Mouse (Mus musculus) limb, embryonic 15.5 days (tissue): Measurements from ENCODE around the gene Ccdc88c. TPM values are rescaled to one million over a fixed set of nuclear protein-coding genes. Genes with fewer than 3 reads are reported as not detected.

ENCODE experiments used
- ATAC-seq: fragments of 200-750 bp; cut with Nextera tagmentation; 2 replicates; pipeline ENCODE4 v1.8.0; 2017; ENCODE audit warnings: low read depth, moderate TSS enrichment; ENCODE audit not compliant: insufficient number of reproducible peaks, low FRiP score, low TSS enrichment
- H3K27ac ChIP-seq: fragments of 300-500 bp; sonication (generic); 2 replicates; pipeline ENCODE4 v1.5.1; 2015; ENCODE audit warnings: moderate library complexity, mild to moderate bottlenecking, inconsistent platforms
- H3K27me3 ChIP-seq: fragments of 300-500 bp; sonication (generic); 2 replicates; pipeline ENCODE4 v1.6.1; 2015; ENCODE audit warnings: inconsistent platforms
- H3K36me3 ChIP-seq: fragments of 300-500 bp; sonication (generic); 2 replicates; pipeline ENCODE4 v1.6.1; 2015; ENCODE audit warnings: inconsistent platforms
- H3K4me1 ChIP-seq: fragments of 300-500 bp; sonication (generic); 2 replicates; pipeline ENCODE4 v1.6.1; 2015; ENCODE audit warnings: inconsistent platforms
- H3K4me2 ChIP-seq: fragments of 300-500 bp; sonication (generic); 2 replicates; pipeline ENCODE4 v1.6.1; 2015; ENCODE audit warnings: mild to moderate bottlenecking, inconsistent platforms
- H3K4me3 ChIP-seq: fragments of 300-500 bp; sonication (generic); 2 replicates; pipeline ENCODE4 v1.5.1; 2015; ENCODE audit warnings: mild to moderate bottlenecking, inconsistent platforms
- H3K9ac ChIP-seq: fragments of 300-500 bp; sonication (generic); 2 replicates; pipeline ENCODE4 v1.6.1; 2015; ENCODE audit warnings: inconsistent platforms
- H3K9me3 ChIP-seq: fragments of 300-500 bp; sonication (generic); 2 replicates; pipeline ENCODE4 v1.6.1; 2016; ENCODE audit warnings: inconsistent platforms
- WGBS: fragments of 180-500 bp; shearing (Covaris S2); methylation state at CpG from one replicate; pipeline ENCODE4 v1.1.7; 2015; 5-methylcytosine and 5-hydroxymethylcytosine counted together
- polyA plus RNA-seq: library from polyadenylated mRNA; unstranded; fragments of >200 nt; fragmentation: Nextera tagmentation; extraction: Ambion mirVana; gene quantifications from 2 replicates; pipeline ENCODE4 v1.2.1, GENCODE M21; 2015

Ccdc88c gene
- polyA plus RNA-seq, 1 experiment from 2014 or later: 3.7 TPM

DNA sequence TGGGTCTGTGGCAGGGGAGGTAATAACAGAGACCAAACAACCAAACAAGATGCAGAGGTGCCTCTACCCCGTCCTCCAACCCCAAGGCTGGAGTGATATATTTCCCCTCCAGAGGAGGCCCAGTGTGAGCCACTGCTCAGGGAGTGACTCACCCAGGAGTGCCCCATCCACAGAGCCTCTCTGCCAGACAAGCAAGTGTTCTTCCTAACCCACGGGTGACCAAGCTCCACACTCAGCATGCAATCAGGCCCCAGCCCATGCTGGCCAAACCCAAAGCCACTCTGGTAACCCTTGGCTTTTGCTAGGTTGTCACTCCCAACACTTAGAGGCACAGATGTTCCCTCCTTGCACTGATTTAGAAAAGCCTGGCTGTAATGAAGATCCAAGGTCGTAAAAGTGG is 35.7 kb downstream of the Ccdc88c start:
- Histone ChIP-seq H3K4me3 (no peak overlapping the region), H3K27ac (no peak overlapping the region), H3K36me3 (no peaks in the 10 kb centered on the region), H3K27me3 (no peaks in the 10 kb centered on the region; the same call in none of the 2 replicates), H3K9ac (no peak overlapping the region), H3K4me1 (peaks cover 38% of the 10 kb centered on the region), H3K9me3 (no peaks in the 10 kb centered on the region), H3K4me2 (no peak overlapping the region)
- WGBS: 51% methylated on average over 3 of the region's 3 CpGs
- ATAC-seq: no peak

DNA sequence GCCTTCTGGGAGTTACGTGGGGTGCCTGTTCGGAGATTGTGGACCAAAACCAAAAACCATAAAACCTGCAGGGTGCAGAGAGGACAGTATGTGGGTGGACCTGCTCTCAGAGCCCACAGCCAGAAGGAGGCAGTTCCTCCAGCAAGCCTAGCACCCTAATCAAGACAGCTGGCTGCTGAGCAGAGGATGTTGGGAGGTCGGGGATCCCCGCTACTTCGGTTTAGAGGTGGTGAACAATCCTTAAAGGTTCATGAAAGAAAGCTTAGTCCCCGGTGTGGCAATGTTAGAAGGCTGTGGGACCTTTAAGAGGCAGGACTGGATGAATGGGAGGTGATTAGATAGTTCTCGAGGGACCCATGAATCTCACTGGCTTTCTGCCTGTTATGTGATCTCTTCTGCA is 36.4 kb downstream of the Ccdc88c start:
- H3K9me3 ChIP-seq: no peaks in the 10 kb centered on the region
- no peak for ATAC-seq
- no peaks in the 10 kb centered on the region; the same call in none of the 2 replicates for H3K27me3 ChIP-seq
- no peak overlapping the region for H3K4me3 ChIP-seq
- peaks cover 32% of the 10 kb centered on the region for H3K4me1 ChIP-seq
- H3K4me2 ChIP-seq: no peak overlapping the region
- H3K27ac ChIP-seq: no peak overlapping the region
- H3K9ac ChIP-seq: no peak overlapping the region
- 65% methylated on average over 7 of the region's 7 CpGs for WGBS
- H3K36me3 ChIP-seq: no peaks in the 10 kb centered on the region

DNA sequence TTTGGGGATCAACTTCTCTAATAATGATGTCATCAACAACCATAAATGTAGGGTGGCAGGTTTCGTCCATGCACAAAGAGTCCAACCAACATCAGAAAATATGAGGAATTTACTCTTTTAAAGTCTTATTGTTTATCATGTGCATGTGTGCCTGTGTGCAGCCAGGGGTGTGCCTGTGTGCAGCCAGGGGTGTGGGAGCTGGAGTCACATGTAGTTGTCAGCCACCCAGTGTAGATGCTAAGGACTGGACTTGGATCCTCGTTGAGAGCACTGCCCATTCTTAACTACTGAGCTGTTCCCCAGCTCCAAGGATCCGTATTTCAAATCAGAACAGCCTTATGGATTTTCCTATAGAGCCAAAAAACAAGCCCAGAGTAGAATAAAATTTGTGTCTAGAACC is 37.7 kb downstream of the Ccdc88c start:
- Histone ChIP-seq H3K9ac (no peak overlapping the region), H3K9me3 (no peaks in the 10 kb centered on the region), H3K4me2 (no peak overlapping the region), H3K27ac (no peak overlapping the region), H3K4me1 (peaks cover 34% of the 10 kb centered on the region), H3K36me3 (no peaks in the 10 kb centered on the region), H3K27me3 (no peaks in the 10 kb centered on the region; the same call in none of the 2 replicates), H3K4me3 (no peak overlapping the region)
- ATAC-seq: no peak
- WGBS: 67% methylated on average over 3 of the region's 3 CpGs

DNA sequence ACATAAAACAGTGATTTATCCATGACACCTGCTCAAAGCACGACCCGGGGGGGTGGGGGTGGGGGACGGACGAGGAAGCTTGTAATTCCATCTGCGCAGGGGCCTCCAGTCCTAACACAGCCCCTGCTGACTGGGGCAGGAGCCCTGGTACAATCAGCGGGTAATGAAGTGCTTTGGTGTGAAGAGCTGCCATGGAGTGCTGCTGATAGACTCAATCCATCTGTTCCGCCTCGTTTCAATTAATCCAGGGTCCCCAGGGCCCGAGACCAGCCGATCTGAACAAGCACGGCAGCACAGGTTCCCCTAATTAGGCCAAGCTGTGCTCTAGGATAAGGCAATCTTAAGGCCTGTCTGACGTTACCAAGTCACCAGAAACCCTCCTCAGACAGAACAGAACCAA is 38.6 kb downstream of the Ccdc88c start:
- H3K27ac ChIP-seq: no peak overlapping the region
- H3K36me3 ChIP-seq: no peaks in the 10 kb centered on the region
- ATAC-seq: no peak
- H3K4me3 ChIP-seq: no peak overlapping the region
- no peaks in the 10 kb centered on the region for H3K9me3 ChIP-seq
- no peak overlapping the region for H3K4me2 ChIP-seq
- no peak overlapping the region for H3K9ac ChIP-seq
- no peaks in the 10 kb centered on the region; the same call in none of the 2 replicates for H3K27me3 ChIP-seq
- 14% methylated on average over 12 of the region's 12 CpGs for WGBS
- H3K4me1 ChIP-seq: peaks cover 34% of the 10 kb centered on the region

DNA sequence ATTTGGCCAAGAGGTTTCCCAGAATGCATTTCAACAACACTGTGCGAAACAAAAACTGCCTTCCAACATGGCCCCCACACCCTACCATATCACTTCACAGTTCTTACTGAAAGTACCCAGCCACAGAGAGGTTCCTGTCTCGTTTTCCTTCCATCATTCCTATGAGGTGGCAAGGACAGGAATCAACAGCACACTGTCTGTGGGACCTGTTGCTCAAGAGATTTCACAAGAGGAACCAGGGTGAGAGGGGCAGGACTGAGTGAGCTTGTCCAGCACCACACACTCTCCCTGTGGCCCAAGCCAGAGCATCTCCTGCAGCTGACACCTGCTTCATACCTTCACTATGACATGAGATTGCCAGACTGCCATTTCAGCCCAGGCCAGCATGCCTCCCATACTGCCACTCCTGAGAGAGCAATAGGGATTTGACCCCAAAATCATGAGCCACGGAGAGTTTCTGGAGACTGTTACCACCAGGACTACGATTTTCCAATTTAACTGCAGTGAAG is 39.0 kb downstream of the Ccdc88c start:
- Histone ChIP-seq H3K36me3 (no peaks in the 10 kb centered on the region), H3K4me1 (peaks cover 37% of the 10 kb centered on the region), H3K9ac (no peak overlapping the region), H3K27me3 (no peaks in the 10 kb centered on the region; the same call in none of the 2 replicates), H3K9me3 (no peaks in the 10 kb centered on the region), H3K4me3 (no peak overlapping the region), H3K4me2 (no peak overlapping the region), H3K27ac (no peak overlapping the region)
- WGBS: 35% methylated on average over 4 of the region's 4 CpGs
- ATAC-seq: no peak

DNA sequence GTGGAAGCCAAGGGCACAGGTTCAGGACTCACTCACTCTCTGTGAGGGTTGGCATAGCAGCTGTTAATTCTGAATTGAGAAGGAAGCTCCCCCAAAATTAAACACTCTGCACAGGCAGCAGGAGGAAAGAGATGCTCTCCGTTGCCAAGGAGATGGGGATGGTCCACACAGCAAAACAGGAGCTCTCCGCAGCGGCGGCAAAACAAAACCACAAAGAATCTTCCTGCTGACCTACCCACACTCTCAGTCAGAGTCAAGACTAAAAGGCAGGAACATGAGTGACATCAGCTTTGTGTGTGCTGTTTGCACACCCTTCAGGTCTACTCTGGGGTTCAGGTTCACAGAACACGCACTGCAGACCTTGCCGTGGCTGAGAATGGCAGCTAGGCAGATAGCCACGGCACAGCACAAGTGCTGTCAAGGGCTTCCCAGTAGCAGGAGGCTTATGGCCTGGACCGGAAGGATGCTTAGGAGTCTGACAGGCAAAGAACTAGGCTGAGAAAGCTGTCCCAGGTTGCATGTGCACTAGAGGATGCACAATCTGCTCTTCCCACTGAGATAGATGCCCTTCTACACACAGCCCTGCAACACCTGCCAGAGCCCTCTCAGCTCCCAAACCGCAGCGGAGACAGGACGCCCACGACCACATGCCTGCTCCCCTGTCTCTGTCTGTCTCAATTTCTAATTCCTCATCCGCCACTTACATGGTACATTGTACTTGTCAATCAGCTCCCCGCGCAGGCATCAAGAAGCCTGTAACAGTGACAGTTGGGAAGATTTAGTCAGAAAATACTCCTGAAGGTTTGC is 40.3 kb downstream of the Ccdc88c start:
- Histone ChIP-seq H3K9me3 (no peaks in the 10 kb centered on the region), H3K4me1 (peaks cover 44% of the 10 kb centered on the region), H3K27me3 (peaks cover 5% of the 10 kb centered on the region; the same call in 1 of the 2 replicates), H3K9ac (no peak overlapping the region), H3K4me2 (no peak overlapping the region), H3K27ac (no peak overlapping the region), H3K36me3 (no peaks in the 10 kb centered on the region), H3K4me3 (no peak overlapping the region)
- WGBS: 81% methylated on average over 15 of the region's 15 CpGs
- no peak for ATAC-seq

GRCm38 (mm10) chr12:100986423-100986822 is 42.4 kb downstream of the Ccdc88c start:
- 52% methylated on average over 4 of the region's 4 CpGs for WGBS
- Histone ChIP-seq H3K36me3 (no peaks in the 10 kb centered on the region), H3K9me3 (no peaks in the 10 kb centered on the region), H3K4me3 (no peak overlapping the region), H3K27ac (no peak overlapping the region), H3K27me3 (peaks cover 8% of the 10 kb centered on the region; the same call in 1 of the 2 replicates), H3K4me1 (peaks cover 60% of the 10 kb centered on the region), H3K9ac (no peak overlapping the region), H3K4me2 (no peak overlapping the region)
- peak; percentile 56 for ATAC-seq

GRCm38 (mm10) chr12:100985793-100986157 is 43.1 kb downstream of the Ccdc88c start:
- ATAC-seq: no peak
- WGBS: 29% methylated on average over 2 of the region's 2 CpGs

DNA sequence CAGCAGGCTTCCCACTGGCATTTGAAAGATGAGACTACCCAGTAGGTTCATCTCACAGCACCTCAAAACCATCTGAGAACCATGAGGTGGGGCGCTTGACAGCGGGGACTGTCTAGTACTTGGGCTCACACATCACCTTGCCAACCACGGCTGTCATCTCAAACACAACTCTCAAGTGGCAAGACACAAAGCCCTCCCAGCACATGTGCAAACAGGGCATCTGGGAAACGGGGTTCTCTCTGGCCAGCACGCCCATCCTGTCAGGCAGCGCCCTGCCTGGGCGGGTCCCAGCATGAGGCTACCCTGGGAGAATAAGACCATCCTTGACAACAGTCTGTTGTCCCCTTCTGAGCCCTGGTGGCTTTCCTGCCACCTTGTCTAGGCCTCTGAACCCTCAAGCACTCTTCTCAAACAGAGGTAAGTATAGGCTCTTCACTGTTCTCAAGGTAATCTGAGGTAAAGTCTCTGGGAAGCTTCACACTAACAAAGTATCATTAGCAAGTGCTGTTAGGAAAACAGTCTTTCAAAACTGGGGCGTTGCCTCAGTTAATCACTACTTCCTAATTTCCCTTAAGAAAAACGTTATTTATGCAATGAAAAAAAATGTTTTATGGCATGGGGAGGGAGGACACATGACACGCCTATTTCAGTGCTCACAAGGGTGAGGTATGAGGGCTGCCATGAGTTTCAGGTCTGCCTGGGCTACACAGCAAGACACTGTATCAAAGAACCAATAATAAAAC is 43.6 kb downstream of the Ccdc88c start:
- Histone ChIP-seq H3K27ac (no peak overlapping the region), H3K4me3 (no peak overlapping the region), H3K4me1 (peaks cover 58% of the 10 kb centered on the region), H3K9me3 (no peaks in the 10 kb centered on the region), H3K27me3 (peaks cover 8% of the 10 kb centered on the region; the same call in 1 of the 2 replicates), H3K4me2 (no peak overlapping the region), H3K9ac (no peak overlapping the region), H3K36me3 (no peaks in the 10 kb centered on the region)
- WGBS: 58% methylated on average over 10 of the region's 10 CpGs
- no peak for ATAC-seq

More at GRCm38 (mm10) chr12:100985793-100986157, 43.1 kb downstream of the Ccdc88c start:
- no peaks in the 10 kb centered on the region for H3K9me3 ChIP-seq
- H3K27me3 ChIP-seq: peaks cover 8% of the 10 kb centered on the region; the same call in 1 of the 2 replicates
- H3K4me3 ChIP-seq: no peak overlapping the region
- H3K9ac ChIP-seq: no peak overlapping the region
- no peaks in the 10 kb centered on the region for H3K36me3 ChIP-seq
- no peak overlapping the region for H3K4me2 ChIP-seq
- no peak overlapping the region for H3K27ac ChIP-seq
- H3K4me1 ChIP-seq: peaks cover 58% of the 10 kb centered on the region

- H3K4me1 ChIP-seq: peaks cover 50% of the 10 kb centered on the region
- H3K4me3 ChIP-seq: no peak overlapping the region
- no peak overlapping the region for H3K27ac ChIP-seq
- H3K4me2 ChIP-seq: no peak overlapping the region
- peaks cover 8% of the 10 kb centered on the region; the same call in 1 of the 2 replicates for H3K27me3 ChIP-seq
- H3K36me3 ChIP-seq: no peaks in the 10 kb centered on the region
- no peak for ATAC-seq
- no peak overlapping the region for H3K9ac ChIP-seq
- H3K9me3 ChIP-seq: no peaks in the 10 kb centered on the region
- WGBS: 65% methylated on average over 11 of the region's 11 CpGs
Measured at GRCm38 (mm10) chr12:100983565-100983964, 45.3 kb downstream of the Ccdc88c start.

DNA sequence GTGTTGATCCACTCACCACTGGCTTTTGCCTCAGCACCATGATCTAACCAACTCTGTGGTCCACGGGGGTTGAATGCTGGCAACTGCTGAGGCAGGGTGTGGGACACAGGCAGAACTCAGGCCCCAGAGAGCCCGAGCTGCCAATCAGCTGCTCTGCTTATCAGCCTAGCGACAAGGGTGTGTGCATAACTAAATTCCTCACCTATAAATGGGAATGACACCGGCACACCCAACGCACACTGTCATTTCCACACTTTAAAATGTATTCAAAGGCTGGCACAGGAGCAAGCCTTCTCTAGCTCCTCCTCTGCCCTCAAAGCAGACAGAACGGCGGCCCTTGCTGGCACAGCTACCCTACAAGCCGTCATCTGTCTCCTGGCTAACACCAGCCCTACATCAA is 46.6 kb downstream of the Ccdc88c start:
- H3K27ac ChIP-seq: no peak overlapping the region
- H3K36me3 ChIP-seq: no peaks in the 10 kb centered on the region
- H3K9ac ChIP-seq: no peak overlapping the region
- H3K4me1 ChIP-seq: peaks cover 50% of the 10 kb centered on the region
- 0 out of 2 replicates have a peak, but pooled peaks cover 8% of the 10 kb centered on the region for H3K27me3 ChIP-seq
- no peak overlapping the region for H3K4me2 ChIP-seq
- no peaks in the 10 kb centered on the region for H3K9me3 ChIP-seq
- no peak for ATAC-seq
- no peak overlapping the region for H3K4me3 ChIP-seq
- WGBS: 63% methylated on average over 8 of the region's 8 CpGs

DNA sequence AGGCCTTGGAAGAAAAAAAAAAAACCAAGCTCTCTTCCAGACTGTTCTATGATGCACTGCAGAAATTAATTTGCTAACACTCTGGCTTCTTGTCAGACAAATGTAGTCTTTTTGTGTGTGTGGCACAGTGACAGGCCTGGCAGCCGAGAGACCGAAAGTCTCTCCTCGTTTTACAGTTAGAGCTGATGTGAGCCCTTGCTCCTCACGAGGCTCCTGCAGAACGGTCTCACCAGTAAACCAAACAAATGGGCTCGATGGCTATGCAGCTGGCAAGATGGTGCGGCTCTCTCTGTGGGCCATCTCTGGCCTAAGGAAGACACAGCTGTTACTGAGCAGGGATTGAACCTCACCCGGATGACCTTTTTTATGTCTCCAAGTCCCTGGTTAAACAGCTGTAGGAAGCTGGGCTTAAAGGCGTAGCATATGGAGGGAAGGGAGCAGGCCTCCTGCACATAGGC is 48.3 kb downstream of the Ccdc88c start:
- no peak overlapping the region for H3K4me2 ChIP-seq
- no peak overlapping the region for H3K4me3 ChIP-seq
- H3K36me3 ChIP-seq: no peaks in the 10 kb centered on the region
- H3K9ac ChIP-seq: no peak overlapping the region
- no peak for ATAC-seq
- H3K9me3 ChIP-seq: no peaks in the 10 kb centered on the region
- WGBS: 38% methylated on average over 9 of the region's 9 CpGs
- H3K4me1 ChIP-seq: peaks cover 43% of the 10 kb centered on the region
- 0 out of 2 replicates have a peak, but pooled peaks cover 8% of the 10 kb centered on the region for H3K27me3 ChIP-seq
- H3K27ac ChIP-seq: peak overlapping the region; percentile 38; the same call in 1 of the 2 replicates
